Mouse (Mus musculus) olfactory bulb, adult 2 months (tissue): ENCODE results near the gene Fermt2.

ENCODE experiments used
- CTCF ChIP-seq: fragments of 200-500 bp; IDR thresholded peaks from 2 replicates; pipeline ENCODE4 v1.5.1; 2012; ENCODE audit warnings: low read depth, mild to moderate bottlenecking, low read length, moderate library complexity; ENCODE audit not compliant: insufficient read depth
- POLR2A ChIP-seq: fragments of 200-500 bp; IDR thresholded peaks from 2 replicates; pipeline ENCODE4 v1.6.1; 2012; ENCODE audit warnings: mild to moderate bottlenecking, low read depth, low read length, moderate library complexity; ENCODE audit not compliant: insufficient read depth

GRCm38 (mm10) chr14:45529411-45530363, at the start of gene Fermt2:
- no peak for TF ChIP-seq CTCF
- peak; percentile 62 for TF ChIP-seq POLR2A
